Mouse (Mus musculus) c-Kit-positive CD71-positive TER-119-negative erythroid progenitor cells, embryonic 14.5 days (primary cell): ENCODE results near the gene Tmem184c.
A peak's percentile ranks its signal among the peaks of the same experiment; 100 is the strongest.

ENCODE experiments used
- DNase-seq: peaks from one replicate; pipeline ENCODE4 v3.0.0-alpha.2; 2013; ENCODE audit warnings: low read depth

Gene Tmem184c

GRCm38 (mm10) chr8:77610374-77610969 lies at the start of gene Tmem184c:
Gene Tmem184c, minus strand, starts transcription at chr8:77610698.
- peak; percentile 93 for DNase-seq

GRCm38 (mm10) chr8:77659534-77660080 lies 49.1 kb upstream of the Tmem184c start:
- no peak for DNase-seq

DNA sequence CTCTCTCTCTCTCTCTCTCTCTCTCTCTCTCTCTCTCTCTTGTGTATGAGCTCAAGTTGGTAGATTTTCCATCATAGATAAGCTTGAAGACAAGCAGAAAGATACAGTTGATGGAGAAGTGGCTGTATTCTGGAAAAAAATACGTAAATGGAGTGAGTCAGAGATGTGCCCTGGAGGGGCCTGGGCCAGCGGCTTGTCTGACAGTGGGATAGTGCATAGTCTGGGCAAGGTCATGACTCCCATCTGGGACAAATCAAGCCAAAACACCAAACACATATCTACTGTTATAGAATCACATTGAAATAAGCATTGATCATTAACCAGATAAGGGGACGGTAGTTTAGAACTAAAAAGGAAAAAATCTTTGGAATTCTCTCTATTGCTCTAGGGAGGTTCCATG lies 47.9 kb upstream of the Tmem184c start:
- no peak for DNase-seq

GRCm38 (mm10) chr8:77650646-77651190 lies 40.2 kb upstream of the Tmem184c start:
- DNase-seq, result no peak

GRCm38 (mm10) chr8:77640093-77640839 lies 29.8 kb upstream of the Tmem184c start:
- DNase-seq, result no peak

GRCm38 (mm10) chr8:77637593-77637992 lies 27.1 kb upstream of the Tmem184c start:
- no peak for DNase-seq

DNA sequence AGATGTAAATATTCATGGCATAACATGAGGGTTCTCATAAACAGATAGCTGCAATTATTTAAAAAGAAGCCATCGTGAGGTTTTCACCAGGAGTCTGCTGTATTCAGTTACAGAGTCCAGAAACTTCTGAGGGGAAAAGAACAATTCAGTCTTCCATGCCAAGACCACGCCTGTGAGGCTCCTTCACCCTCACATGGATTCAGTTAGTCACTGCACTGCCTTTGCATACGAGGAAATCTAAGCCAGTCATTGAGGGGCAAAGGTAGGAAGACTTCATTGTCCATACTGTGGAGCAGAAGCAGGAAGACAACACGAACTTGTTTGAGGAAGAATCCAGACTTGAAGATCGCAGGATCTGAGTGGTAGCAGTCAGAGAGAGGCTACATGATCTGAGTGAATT lies 23.5 kb upstream of the Tmem184c start:
- DNase-seq, result no peak

GRCm38 (mm10) chr8:77633211-77633610 lies 22.7 kb upstream of the Tmem184c start:
- DNase-seq, result no peak

DNA sequence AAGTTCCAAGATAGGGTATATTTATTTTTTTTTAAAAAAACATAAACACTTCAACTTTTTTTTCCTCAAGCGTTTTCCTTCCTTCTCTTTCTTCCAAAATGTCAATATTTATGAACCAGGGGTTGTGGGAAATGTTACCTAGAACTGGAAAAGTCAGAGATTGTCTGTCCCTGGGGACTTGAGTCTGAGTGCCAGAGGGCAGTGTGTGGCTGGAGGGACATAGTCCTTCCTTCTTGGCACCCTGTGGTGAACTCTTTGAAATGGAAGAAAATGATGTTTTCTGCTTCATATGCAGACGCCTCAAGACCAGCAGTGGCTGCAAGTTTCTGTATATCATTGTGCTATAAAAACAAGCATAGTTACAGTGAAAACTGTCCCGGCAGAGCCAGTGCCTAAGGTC lies 20.2 kb upstream of the Tmem184c start:
- no peak for DNase-seq

DNA sequence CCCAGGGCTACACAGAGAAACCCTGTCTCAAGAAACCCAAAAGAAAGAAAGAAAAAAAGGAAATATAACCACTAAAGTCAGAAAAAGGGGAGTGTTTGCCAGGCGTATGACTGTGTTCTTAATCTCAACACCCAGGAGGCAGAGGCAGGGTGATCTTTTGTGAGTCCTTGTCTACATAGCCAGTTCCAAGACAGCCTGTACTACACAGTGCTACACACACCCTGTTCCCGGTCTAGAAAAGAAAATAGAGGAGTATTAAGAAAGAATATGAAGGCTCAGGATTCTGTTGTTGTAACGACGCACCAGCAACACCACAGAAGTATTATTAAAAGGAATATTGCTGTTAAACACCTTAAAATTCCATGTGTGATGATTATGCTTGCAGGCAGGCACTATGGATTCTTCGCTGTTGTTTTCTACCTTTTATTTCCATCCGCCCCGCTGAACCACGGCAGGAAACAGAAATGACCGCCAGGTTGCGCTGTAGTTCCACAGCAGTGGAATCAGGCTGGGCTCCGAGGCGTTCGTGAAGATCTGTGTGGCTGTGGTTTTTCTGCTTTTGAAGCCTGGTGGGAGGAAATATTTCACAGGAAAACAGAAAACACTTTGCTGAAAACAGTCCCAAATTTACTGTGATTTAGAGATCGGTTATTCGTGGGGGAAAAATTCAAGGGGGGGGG lies 19.5 kb upstream of the Tmem184c start:
- DNase-seq, result peak; percentile 44

GRCm38 (mm10) chr8:77623677-77624209 lies 13.2 kb upstream of the Tmem184c start:
- no peak for DNase-seq

DNA sequence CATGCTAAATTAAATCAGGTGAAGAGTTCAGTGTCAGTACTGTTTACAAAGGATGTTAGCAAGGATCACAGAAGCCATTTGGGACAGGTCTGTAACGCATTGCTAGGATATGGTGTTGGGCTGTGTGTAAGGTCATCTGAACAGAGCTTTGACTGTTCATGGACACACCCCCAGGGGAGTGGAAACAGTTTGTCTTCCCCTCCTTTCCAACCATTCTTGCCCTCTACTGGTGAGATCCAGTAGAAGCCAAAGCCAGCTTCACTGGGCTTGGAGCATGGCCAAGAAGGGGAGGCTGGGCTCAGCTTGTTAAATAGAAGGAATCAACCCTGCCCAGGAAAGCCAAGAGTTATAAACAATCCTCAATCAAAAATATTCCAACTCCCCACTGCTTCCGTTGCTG lies 7.4 kb upstream of the Tmem184c start:
- DNase-seq, result peak; percentile 10

DNA sequence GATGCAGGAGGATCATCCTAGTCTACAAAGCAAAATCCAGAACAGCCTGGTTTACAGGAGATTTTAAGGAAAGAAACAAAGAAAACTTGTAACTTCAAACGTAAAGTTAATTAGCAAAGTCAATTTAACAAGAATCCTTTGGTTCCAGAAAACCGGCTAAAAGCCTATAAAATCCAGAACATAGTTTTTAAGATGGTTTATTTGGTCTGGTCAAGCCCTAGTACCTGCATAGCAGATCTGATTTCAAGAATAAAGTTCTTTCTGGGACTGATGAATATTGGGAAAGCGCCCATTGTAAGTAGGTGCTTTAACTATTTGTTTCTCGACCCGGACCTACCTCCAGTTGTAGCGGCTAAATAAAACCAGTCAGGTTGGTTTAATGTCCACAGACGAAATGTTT lies 877 bp downstream of the Tmem184c start:
- no peak for DNase-seq

- no peak for DNase-seq
These were observed 26.3 kb downstream of the Tmem184c start for GRCm38 (mm10) chr8:77584174-77584573.

- DNase-seq, result no peak
These were observed 32.8 kb downstream of the Tmem184c start for GRCm38 (mm10) chr8:77577674-77578073.

DNA sequence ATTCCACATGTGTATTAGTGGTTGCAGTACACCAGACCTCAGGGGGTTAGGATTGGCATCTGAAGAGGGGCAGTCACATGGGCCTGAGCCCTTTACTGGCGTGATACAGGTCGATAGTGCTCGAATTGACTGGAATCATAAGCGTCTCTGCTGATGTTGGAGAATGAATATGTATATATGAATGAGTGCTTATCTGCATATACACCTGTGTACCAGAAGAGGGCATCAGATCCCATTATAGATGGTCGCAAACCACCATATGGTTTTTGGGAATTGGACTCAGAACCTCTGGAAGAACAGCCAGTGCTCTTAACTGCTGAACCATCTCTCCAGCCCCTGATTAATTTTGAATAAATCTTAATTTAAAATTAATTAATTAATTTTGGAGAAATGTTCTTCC lies 36.3 kb downstream of the Tmem184c start:
- no peak for DNase-seq

GRCm38 (mm10) chr8:77561441-77561840 lies 49.1 kb downstream of the Tmem184c start:
- DNase-seq, result no peak

- DNase-seq, result no peak
These were observed 58.0 kb downstream of the Tmem184c start for GRCm38 (mm10) chr8:77552491-77552890.

DNA sequence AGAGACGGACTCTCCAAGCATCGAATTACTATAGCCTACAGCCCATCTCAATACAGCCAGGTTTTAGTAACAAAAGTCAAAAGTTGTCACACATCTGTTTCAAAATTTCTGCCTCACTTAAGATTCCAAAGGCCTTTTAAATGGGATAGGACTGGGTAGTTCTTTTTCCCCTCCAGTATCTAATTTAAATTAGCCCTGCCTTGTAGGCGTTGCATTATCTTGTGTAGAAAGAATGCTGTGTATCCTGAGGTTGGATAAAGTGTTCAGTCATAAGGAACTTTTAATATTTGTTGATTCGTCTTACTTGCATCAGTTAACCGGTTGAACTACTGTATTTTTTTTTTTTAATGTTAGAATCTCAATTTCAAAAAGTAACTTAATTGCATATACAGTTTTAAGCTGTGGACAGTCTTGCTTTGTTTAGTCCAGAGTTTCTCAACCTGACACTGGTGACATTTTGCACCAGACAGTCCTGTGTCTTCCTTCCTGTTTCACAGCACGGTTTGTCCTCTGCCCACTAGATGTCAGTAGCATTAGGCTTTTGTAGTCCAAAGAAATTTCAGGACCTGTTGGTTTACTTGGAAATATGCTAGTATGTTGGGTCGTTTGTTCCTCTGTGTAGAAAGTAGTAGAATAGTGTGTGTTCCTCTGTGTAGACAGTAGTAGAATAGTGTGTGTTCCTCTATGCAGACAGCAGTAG lies 60.5 kb downstream of the Tmem184c start:
- DNase-seq, result peak; percentile 57

- DNase-seq, result peak; percentile 81
These were observed 61.3 kb downstream of the Tmem184c start, which contains the start of gene Prmt9 for GRCm38 (mm10) chr8:77549121-77549706. Gene Prmt9, plus strand, starts transcription at chr8:77549397.
